Mouse (Mus musculus) embryonic fibroblast, embryonic 13.5 days (primary cell): ENCODE results near the gene Mcm6. TPM values are rescaled to one million over a fixed set of nuclear protein-coding genes. Genes with fewer than 3 reads are reported as not detected.

ENCODE experiments used
- H3K27ac ChIP-seq: 2 replicates; pipeline ENCODE4 v1.5.1; 2012; ENCODE audit warnings: low read length, control low read depth, inconsistent platforms; ENCODE audit not compliant: insufficient read depth
- H3K4me1 ChIP-seq: 2 replicates; pipeline ENCODE4 v1.6.1; 2011; ENCODE audit warnings: low read length; ENCODE audit not compliant: control insufficient read depth, insufficient read depth
- H3K4me3 ChIP-seq: 2 replicates; pipeline ENCODE4 v1.5.1; 2011; ENCODE audit warnings: mild to moderate bottlenecking, control low read depth, low read length; ENCODE audit not compliant: insufficient read depth
- CTCF ChIP-seq: IDR thresholded peaks from 2 replicates; pipeline ENCODE4 v1.5.1; 2011; ENCODE audit warnings: mild to moderate bottlenecking, control low read depth, low read length, moderate library complexity, borderline replicate concordance; ENCODE audit not compliant: insufficient read depth
- POLR2A ChIP-seq: IDR thresholded peaks from 2 replicates; pipeline ENCODE4 v1.6.1; 2011; ENCODE audit warnings: low read depth, mild to moderate bottlenecking, control low read depth, low read length, moderate library complexity
- polyA plus RNA-seq: library from polyadenylated mRNA; stranded (reverse); fragments of >200 nt; gene quantifications from 2 replicates; pipeline ENCODE4 v1.2.4, GENCODE M21; 2011; ENCODE audit warnings: low read depth; ENCODE audit not compliant: missing spikeins, insufficient read length

Mcm6 gene
- polyA plus RNA-seq, 1 experiment = 91.1 TPM

- Histone ChIP-seq H3K4me1 (no peaks in the 10 kb centered on the region), H3K27ac (no peak overlapping the region), H3K4me3 (no peak overlapping the region)
- TF ChIP-seq POLR2A (no peak), CTCF (no peak)
Measured at GRCm38 (mm10) chr1:128295717-128296528, 63.5 kb downstream of the Mcm6 start.

- Histone ChIP-seq H3K27ac (no peak overlapping the region), H3K4me1 (no peaks in the 10 kb centered on the region), H3K4me3 (no peak overlapping the region)
- no peak for TF ChIP-seq POLR2A
- no peak for TF ChIP-seq CTCF
Measured at GRCm38 (mm10) chr1:128295296-128295695, 64.2 kb downstream of the Mcm6 start.

GRCm38 (mm10) chr1:128293524-128293923 lies 65.9 kb downstream of the Mcm6 start:
- no peak overlapping the region for H3K27ac ChIP-seq
- no peak overlapping the region for H3K4me3 ChIP-seq
- TF ChIP-seq CTCF = no peak
- no peak for TF ChIP-seq POLR2A
- no peaks in the 10 kb centered on the region for H3K4me1 ChIP-seq

GRCm38 (mm10) chr1:128290295-128290694 lies 69.2 kb downstream of the Mcm6 start:
- Histone ChIP-seq H3K4me3 (no peak overlapping the region), H3K4me1 (no peaks in the 10 kb centered on the region), H3K27ac (no peak overlapping the region)
- no peak for TF ChIP-seq POLR2A
- no peak for TF ChIP-seq CTCF

GRCm38 (mm10) chr1:128285136-128285535 lies 74.3 kb downstream of the Mcm6 start:
- TF ChIP-seq POLR2A = no peak
- TF ChIP-seq CTCF = no peak
- no peaks in the 10 kb centered on the region for H3K4me1 ChIP-seq
- H3K27ac ChIP-seq = no peak overlapping the region
- no peak overlapping the region for H3K4me3 ChIP-seq

- TF ChIP-seq POLR2A (no peak), CTCF (no peak)
- no peak overlapping the region for H3K27ac ChIP-seq
- no peak overlapping the region for H3K4me3 ChIP-seq
- no peaks in the 10 kb centered on the region for H3K4me1 ChIP-seq
Measured at GRCm38 (mm10) chr1:128284157-128284690, 75.2 kb downstream of the Mcm6 start.

- H3K4me3 ChIP-seq = no peak overlapping the region
- H3K4me1 ChIP-seq = no peaks in the 10 kb centered on the region
- H3K27ac ChIP-seq = no peak overlapping the region
- TF ChIP-seq POLR2A (no peak), CTCF (no peak)
Measured at GRCm38 (mm10) chr1:128282924-128283323, 76.5 kb downstream of the Mcm6 start.

GRCm38 (mm10) chr1:128281753-128282152 lies 77.7 kb downstream of the Mcm6 start:
- Histone ChIP-seq H3K4me3 (no peak overlapping the region), H3K27ac (no peak overlapping the region), H3K4me1 (no peaks in the 10 kb centered on the region)
- TF ChIP-seq POLR2A (no peak), CTCF (no peak)

Other genes with a start within 250 kb of the Mcm6 start
- gene Ubxn4, start 115.7 kb downstream of the Mcm6 start, polyA plus RNA-seq = 89.2 and 89.6 TPM in 2 replicates
- 0.13 TPM in 1 of 2 replicates, not detected in the other for gene Lct, start 31.3 kb downstream of the Mcm6 start, polyA plus RNA-seq
- 108 TPM in 2 replicates for gene Dars, start 57.7 kb upstream of the Mcm6 start, polyA plus RNA-seq
- 0.84 TPM in 1 of 2 replicates, not detected in the other for gene Cxcr4, start 232.6 kb upstream of the Mcm6 start, polyA plus RNA-seq